Mouse (Mus musculus): Measurements from ENCODE around the gene Eml1. TPM values are rescaled to one million over a fixed set of nuclear protein-coding genes. Genes with fewer than 3 reads are reported as not detected.

Eml1 gene
- total RNA-seq, 1 experiment from 2014 or later: 0.12 TPM

GRCm38 (mm10) chr12:108446721-108447120 lies 76.0 kb downstream of the Eml1 start:
- ATAC-seq (ENCODE audit: extremely low read depth, insufficient number of reproducible peaks, low FRiP score, poor library complexity, severe bottlenecking): no peak

DNA sequence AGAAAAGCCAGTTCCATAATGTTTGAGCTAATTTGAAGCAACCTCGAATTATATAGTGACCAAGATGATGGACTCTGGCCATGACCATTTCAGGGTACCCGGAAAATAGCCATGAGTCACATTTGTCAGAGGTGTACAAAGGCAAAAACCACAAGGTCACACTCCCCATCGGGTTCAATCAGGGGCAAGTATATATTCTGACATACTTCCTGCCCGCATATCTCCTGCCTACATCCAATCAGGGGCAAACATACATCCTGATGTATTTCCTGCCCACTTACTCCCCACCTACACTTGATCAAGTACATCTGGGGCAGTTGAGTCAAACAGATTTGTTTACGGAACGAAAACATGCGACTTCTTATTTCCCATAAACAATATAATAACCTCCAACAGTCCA lies 77.6 kb downstream of the Eml1 start:
- ATAC-seq (ENCODE audit: extremely low read depth, insufficient number of reproducible peaks, low FRiP score, poor library complexity, severe bottlenecking): no peak

GRCm38 (mm10) chr12:108449935-108450334 lies 79.2 kb downstream of the Eml1 start:
- ATAC-seq (ENCODE audit: extremely low read depth, insufficient number of reproducible peaks, low FRiP score, poor library complexity, severe bottlenecking): peak; percentile 64

DNA sequence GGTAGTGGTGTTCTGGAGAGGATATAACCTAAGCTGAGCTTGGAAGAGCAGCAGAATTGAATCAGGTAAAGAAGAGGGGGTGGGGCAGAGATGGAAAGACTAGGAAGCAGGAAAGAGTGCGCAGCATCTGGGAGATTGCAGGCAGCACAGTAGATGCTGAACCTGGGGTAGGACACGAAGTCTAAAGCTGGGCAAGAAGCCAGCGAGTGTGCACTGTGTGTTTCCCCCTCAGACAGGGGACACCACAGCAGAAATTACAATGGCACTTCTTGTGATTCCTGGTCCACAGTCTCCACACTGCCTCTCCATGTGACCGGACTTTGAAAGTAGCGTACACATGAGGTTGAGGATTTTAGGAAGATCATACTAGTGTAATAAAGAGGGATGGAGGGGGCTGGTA lies 79.8 kb downstream of the Eml1 start:
- no peak for ATAC-seq (ENCODE audit: extremely low read depth, insufficient number of reproducible peaks, low FRiP score, poor library complexity, severe bottlenecking)

GRCm38 (mm10) chr12:108452151-108452874 lies 81.6 kb downstream of the Eml1 start:
- no peak for ATAC-seq (ENCODE audit: extremely low read depth, insufficient number of reproducible peaks, low FRiP score, poor library complexity, severe bottlenecking)

GRCm38 (mm10) chr12:108453561-108454044 lies 82.8 kb downstream of the Eml1 start:
- ATAC-seq (ENCODE audit: extremely low read depth, insufficient number of reproducible peaks, low FRiP score, poor library complexity, severe bottlenecking): peak; percentile 9; the same call in 1 of the 2 replicates

- no peak for ATAC-seq (ENCODE audit: extremely low read depth, insufficient number of reproducible peaks, low FRiP score, poor library complexity, severe bottlenecking)
These were observed 84.2 kb downstream of the Eml1 start for GRCm38 (mm10) chr12:108455004-108455403.

DNA sequence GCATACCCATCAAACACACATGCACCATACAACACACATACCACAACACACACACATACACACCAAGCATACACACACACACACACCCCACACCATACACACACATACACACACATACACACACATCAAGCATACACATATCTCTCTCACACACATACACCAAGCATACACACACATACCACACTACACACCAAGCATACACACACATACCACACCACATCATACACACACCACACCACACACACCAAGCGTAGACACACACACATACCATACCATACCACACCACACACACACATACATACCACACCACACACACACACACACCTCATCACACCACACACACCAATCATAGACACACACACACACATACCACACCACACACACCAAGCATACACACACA lies 102.1 kb downstream of the Eml1 start:
- ATAC-seq (ENCODE audit: extremely low read depth, insufficient number of reproducible peaks, low FRiP score, poor library complexity, severe bottlenecking): no peak

DNA sequence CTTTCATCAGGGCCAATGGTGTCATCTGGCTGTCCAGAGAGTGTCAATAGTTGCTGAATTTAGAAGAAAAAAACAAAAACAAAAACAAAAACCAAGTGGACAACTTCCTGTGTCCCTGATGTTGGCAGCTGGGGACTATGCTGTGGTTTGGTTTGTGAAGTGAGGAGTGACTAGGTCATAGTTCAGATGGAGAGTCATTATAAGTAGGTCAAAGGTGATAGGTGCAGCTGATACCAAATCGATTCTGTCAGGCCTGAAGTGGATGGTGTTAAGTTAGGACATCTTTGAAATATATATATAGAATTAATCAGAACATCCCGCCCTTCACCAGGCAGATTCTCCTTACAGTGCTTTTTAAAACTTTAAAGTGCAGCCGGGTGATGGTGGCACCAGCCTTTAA lies 103.7 kb downstream of the Eml1 start:
- ATAC-seq (ENCODE audit: extremely low read depth, insufficient number of reproducible peaks, low FRiP score, poor library complexity, severe bottlenecking): no peak

DNA sequence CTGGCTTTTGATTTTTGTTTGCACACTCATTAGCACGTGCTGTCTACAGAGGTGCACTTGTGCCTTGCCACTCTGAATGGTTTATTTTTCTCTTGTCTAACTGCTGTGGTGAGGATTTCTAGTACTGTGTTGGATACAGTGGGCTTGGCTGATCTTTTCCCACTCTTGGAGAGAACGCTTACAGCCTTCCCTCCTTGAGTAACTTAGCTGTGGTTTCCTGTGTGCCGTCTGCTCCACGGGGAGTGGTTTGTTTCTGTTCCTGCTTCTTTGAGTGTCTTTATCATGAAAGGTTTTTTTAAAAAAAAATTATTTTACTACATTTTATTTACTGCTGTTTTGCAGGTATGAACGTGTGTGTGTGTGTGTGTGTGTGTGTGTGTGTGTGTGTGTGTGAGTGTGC lies 108.0 kb downstream of the Eml1 start:
- no peak for ATAC-seq (ENCODE audit: extremely low read depth, insufficient number of reproducible peaks, low FRiP score, poor library complexity, severe bottlenecking)

GRCm38 (mm10) chr12:108480704-108481365 lies 110.1 kb downstream of the Eml1 start:
- ATAC-seq (ENCODE audit: extremely low read depth, insufficient number of reproducible peaks, low FRiP score, poor library complexity, severe bottlenecking): no peak

DNA sequence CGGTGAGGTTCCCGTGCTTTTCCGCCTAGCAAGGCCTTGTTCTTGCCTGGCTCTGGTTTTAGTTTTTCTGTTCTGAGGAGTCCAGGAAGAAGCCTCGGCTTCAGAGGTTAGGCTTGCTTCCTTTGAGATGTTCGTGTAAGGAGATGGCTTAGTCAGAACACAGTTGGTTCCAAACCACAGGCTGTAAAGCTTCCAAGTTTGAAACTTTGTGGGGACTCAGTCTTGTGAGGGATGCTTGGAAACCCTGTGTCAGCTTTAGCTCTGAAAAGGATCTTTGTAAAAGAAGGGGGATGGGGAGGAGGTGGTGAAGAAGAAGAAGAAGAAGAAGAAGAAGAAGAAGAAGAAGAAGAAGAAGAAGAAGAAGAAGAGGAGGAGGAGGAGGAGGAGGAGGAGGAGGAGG lies 118.3 kb downstream of the Eml1 start:
- ATAC-seq (ENCODE audit: extremely low read depth, insufficient number of reproducible peaks, low FRiP score, poor library complexity, severe bottlenecking): no peak

- ATAC-seq (ENCODE audit: extremely low read depth, insufficient number of reproducible peaks, low FRiP score, poor library complexity, severe bottlenecking): no peak
These were observed 119.0 kb downstream of the Eml1 start for GRCm38 (mm10) chr12:108489741-108490140.

DNA sequence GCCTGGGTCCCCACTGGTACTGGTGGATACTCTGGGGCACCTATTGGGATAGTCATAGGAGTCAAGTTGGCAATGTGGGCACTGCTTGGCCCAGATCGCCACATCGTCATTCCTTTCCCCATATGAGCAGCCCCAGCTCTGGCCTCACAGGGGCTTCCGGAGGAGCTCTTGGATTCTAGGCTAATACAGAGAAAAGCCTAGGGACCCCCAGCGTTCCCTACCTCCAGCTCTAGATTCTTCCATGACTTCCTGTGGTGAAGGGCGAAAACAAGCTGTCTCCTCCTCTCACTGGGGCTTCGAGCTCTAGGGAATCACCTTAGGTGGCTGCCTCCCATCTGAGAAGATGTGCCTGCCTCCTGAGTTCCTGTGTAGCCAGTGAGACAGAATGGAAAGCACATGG lies 119.6 kb downstream of the Eml1 start:
- ATAC-seq (ENCODE audit: extremely low read depth, insufficient number of reproducible peaks, low FRiP score, poor library complexity, severe bottlenecking): no peak

DNA sequence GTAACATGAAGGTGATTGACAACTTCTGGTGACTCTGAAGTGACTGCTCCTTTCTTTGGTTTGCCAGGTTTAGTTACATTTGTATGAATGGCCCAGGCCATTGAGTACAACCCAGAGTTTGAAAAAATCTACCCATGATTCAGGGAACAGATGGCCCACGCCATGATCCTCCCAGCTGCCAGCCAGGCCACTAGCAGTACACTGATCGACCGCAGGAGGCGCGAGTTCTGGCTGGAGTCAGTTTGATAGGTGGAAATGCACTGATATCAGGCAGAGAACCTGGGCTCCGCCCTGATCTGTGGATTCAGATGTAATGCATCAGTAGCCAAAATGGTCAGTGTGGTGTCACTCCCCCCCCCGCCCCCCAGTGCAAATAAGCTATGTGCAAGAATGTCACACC lies 120.2 kb downstream of the Eml1 start:
- ATAC-seq (ENCODE audit: extremely low read depth, insufficient number of reproducible peaks, low FRiP score, poor library complexity, severe bottlenecking): no peak

- no peak for ATAC-seq (ENCODE audit: extremely low read depth, insufficient number of reproducible peaks, low FRiP score, poor library complexity, severe bottlenecking)
These were observed 123.3 kb downstream of the Eml1 start for GRCm38 (mm10) chr12:108494011-108494541.

DNA sequence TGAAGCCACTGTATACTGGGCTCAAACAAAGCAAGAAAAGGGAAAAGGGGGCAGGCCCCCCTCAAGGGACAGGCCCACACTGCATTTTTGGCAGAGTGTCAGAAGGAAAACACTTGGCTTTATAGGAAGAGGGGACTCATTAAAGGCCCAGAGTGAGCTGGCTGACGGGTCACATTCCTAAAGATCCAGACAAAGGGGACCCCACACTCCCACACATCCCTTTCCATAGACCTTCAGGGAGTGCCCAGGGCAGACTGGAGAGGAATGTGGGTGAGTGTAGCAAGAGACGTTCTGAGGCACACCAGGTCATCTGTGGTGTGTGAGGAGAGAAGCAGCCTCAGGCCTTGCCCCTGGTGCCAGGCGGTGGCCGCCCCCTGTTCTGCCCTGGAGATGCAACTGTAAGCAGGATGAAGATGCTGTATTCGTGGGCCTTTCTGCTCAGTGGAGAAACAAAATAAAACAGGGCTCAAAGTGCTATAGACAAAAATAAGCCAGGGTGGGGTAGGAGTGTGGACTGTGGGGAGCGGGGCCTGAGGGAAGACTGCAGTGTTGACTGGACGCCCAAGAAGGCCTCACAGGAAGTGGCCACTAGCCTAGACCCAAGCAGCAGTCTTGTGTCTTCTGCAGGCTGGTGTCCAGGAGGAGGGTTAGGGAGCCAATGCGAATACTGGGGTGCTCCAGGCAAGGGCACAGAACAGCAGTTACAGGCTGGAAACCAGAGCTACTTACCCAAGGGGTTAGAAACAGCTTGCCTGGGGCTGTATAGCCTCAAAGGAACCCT lies 124.9 kb downstream of the Eml1 start:
- no peak for ATAC-seq (ENCODE audit: extremely low read depth, insufficient number of reproducible peaks, low FRiP score, poor library complexity, severe bottlenecking)

GRCm38 (mm10) chr12:108503064-108503463 lies 132.3 kb downstream of the Eml1 start:
- ATAC-seq (ENCODE audit: extremely low read depth, insufficient number of reproducible peaks, low FRiP score, poor library complexity, severe bottlenecking): no peak

DNA sequence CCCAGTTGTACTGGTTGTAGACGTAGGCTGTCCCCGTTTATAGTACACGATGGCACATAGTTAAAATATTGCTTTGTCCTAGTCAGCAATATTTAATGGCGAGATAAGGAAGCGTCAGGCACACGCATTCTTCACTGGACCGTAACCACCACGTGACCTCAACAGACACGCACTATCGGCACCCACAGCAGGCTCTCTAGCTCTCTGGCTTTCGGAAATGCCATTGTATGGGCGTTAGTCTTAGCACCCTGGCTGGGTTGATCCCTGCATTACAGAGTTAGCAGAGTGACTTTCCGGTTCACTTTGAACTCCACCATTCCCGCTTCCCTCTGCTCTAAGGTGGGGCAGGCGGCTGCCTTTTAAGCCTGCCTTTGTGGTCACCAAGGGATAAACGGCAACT lies 132.8 kb downstream of the Eml1 start:
- no peak for ATAC-seq (ENCODE audit: extremely low read depth, insufficient number of reproducible peaks, low FRiP score, poor library complexity, severe bottlenecking)

GRCm38 (mm10) chr12:108505846-108506245 lies 135.1 kb downstream of the Eml1 start:
- no peak for ATAC-seq (ENCODE audit: extremely low read depth, insufficient number of reproducible peaks, low FRiP score, poor library complexity, severe bottlenecking)
